Mouse (Mus musculus) brain, embryonic 14.5 days (tissue): Measurements from ENCODE around the gene Cirbp.

Experiments used
- CTCF ChIP-seq: fragments of 200-500 bp; IDR thresholded peaks from 2 replicates; pipeline ENCODE4 v1.5.1; 2012; ENCODE audit warnings: inconsistent platforms, mild to moderate bottlenecking, moderate library complexity, borderline replicate concordance; ENCODE audit not compliant: insufficient read depth, insufficient read length; ENCODE audit errors: extremely low read depth
- POLR2A ChIP-seq: fragments of 200-500 bp; IDR thresholded peaks from 2 replicates; pipeline ENCODE4 v1.6.1; 2012; ENCODE audit warnings: mild to moderate bottlenecking, inconsistent platforms, borderline replicate concordance; ENCODE audit not compliant: poor library complexity, insufficient read depth, insufficient read length, severe bottlenecking; ENCODE audit errors: extremely low read depth

DNA sequence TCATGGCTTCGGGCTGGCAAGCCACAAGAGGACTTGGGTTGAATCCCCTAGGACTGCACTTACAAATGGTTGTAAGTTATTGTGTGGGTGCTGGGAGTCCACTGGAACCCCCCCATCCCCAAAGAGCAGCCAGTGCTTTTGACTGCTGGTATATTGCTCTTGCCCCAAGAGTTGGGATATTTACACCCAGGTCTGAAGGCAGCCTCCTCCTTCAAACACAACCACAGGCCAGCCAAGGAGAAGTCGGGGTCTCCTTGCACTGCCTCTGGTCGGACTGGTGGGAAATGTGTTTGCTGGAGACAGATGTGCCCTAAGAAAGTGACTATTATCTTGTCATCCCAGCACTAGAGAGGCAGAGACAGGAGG is 3.6 kb upstream of the Cirbp start:
- TF ChIP-seq CTCF (no peak), POLR2A (no peak)
